Mouse (Mus musculus): ENCODE measurements around the gene Ssr1.

Gene Ssr1

DNA sequence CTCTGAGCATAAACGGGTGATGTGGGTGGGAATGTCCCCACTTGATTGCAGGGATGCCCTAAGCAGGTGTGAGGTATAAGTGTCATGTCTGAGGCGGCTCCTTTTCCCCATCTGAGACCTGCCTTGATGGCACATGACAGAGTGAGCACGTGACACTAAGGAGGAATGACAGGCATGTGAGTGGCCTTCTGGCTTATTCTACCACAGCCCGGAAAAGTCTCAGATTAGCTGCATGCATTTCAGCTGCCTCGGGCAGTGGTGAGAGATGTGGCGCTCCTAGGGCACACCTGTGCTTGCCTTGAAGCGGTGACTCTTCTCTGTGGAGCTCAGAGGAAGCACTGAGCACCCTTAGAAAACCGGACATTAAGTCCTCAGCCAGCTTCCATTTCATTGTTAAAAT lies 48.6 kb downstream of the Ssr1 start:
- no peak for DNase-seq (ENCODE audit: low spot score in 2 of 2)

DNA sequence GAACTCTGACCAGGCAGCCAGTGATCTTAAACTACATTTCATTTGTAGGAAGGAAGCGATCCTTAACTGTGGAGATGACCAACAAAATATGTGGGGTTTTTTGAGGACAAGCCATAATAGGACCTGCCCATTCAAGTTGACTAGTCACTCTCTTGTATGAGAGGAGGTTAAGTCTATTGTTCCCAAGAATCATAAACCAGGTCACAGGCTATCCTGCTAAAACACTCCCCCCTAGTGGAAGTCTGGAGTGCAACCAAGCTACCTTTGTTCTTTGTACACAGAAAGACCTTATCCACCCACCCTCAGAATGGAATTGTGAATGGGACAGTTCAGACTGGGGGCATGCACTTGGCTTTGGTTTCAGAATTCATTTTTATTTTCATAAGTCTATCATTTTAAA lies 49.7 kb downstream of the Ssr1 start:
- DNase-seq (ENCODE audit: low spot score in 2 of 2), result no peak

DNA sequence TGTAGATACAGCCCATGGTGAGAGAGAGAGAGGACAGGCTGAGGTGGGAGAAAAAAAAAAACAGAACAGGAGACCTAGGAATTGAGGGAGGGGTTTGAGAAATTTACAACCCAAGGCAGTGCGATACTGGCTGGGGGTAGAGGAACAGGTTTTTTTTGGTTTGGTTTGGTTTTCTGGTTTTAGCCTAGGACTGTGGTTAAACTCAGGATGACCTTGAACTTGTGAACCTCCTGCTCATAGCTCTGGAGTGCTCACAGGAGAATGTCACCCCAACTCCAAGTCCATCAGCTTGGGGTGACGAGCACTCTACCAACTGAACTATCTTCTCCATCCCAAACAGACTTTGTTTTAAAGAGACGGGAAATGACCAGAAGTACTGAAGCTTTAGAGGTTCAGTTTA lies 50.6 kb downstream of the Ssr1 start:
- no peak for DNase-seq (ENCODE audit: low spot score in 2 of 2)

DNA sequence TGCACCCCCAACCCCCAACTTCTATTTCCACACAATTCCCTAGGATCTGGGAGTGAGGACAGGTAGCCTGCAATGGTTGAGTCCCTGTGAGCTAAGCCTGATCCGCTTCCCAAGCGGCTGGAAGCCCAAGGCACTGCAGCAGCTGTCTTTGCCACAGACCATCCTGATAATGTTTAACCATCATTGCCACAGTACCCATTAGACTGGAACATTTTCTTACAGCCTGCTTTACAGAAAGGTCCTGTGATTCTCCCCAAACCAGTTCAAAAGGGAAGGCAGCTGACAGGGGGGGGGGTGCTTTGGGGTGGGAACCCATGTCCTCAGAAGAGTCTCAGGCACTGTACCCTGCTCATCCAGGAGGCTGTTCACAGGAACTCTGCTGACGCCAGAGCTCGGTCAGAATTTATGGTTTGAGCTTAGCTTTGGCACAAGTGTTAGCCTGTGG lies 51.1 kb downstream of the Ssr1 start:
- no peak for DNase-seq (ENCODE audit: low spot score in 2 of 2)

DNA sequence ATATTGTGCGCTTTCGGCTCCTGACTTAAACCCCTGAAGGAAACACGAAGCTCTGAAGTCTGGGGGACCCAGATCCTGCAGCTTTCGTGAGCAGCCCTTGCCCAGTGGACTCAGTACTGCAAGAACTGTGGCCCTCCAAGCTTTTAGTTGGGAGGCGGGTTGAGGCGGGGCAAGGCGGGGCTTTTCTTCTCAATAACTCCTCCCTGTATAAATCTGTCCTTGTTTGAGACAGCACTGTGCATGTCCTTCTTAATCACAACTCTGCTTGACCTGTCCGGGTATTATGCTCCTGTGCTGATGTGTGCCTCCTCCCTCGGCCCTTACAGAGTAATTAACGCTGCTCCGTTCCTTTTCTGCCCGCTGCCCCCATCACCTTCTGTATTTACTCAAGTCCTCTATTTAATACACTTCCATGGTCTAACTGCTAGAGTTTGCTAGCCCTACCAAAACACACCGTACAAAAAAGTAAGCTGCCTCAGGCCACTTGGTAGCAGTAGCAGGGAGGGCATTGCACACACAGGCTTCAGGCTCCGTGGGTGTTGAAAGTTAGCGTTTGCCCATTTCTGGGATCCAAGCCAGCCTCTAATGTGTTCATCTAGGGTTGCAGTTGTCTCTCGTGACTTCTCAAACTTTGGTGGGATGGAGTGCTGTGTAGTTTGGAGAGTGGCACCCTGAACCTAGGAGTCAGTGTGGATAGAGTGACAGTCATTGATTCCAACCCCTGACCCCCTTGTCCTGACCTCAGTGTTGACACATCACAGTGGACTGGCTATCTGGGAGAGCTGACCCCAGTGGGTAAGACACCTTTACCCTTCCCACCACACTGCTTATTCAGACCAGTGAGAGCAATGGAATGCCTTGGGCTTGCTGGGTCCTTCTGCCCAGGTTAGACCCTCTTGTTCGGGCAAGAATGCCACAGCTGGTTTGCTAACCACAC lies 51.8 kb downstream of the Ssr1 start:
- DNase-seq (ENCODE audit: low spot score in 2 of 2), result no peak

DNA sequence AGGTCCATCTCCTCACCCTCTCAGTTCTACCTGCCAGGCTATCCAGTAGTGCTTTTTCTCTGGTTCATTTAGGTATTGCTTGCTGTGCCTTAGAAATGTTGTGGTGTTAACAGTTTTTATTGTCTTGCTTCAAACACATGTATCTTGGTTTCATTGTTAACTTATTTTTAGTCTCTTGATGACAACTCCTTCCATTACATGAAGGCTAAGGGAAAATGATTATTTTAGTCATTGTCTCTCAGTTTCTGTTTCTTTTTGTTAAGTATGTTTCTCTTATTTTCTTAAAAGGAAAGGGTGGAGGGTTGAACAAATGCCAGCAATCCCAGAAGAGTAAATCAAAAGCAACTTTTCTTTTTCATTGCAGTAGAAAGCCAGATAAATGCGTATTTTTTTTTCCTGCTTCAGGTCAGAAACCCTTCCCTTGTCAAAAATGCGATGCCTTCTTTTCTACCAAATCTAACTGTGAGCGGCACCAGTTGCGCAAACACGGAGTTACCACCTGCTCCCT lies 52.8 kb downstream of the Ssr1 start:
- DNase-seq (ENCODE audit: low spot score in 2 of 2), result no peak

DNA sequence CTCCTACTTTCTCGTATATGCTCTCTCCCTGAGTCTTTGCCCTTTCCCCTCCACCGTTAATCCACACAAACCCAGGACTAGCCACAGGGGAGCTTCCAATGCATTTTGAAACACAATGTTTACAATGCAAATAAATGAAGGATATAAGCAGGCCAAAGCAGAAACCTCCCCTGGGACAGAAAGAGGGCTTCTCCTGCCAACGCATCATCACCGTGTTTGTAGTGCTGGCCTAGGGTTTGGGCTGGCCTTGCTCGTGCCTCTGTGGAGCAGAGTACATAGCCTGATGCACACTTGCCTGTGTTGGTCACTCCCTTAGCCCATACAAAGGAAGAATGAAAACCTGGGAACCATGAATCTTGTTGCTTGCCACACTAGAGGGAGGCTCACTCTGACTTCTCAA lies 53.4 kb downstream of the Ssr1 start:
- DNase-seq (ENCODE audit: low spot score in 2 of 2), result no peak

DNA sequence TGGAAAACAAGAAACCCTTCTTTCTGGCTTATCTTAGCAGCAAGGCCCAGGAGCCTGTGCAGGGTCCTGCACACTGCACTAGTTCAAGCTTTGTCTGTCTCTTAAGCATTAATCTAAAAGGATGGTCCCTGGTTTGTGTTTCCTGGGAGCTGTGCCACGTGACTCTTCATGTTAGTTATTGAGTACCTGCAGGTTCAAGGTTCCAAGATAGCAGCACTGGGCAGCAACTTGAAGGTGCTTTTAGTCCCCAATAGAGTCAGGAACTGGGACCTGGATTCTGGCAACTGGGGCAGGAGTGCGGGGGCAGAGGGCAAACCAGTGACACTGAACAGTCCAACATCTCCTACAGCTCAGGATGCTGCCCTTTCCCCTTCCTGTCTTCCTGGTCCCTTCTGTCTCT lies 53.9 kb downstream of the Ssr1 start:
- no peak for DNase-seq (ENCODE audit: low spot score in 2 of 2)

DNA sequence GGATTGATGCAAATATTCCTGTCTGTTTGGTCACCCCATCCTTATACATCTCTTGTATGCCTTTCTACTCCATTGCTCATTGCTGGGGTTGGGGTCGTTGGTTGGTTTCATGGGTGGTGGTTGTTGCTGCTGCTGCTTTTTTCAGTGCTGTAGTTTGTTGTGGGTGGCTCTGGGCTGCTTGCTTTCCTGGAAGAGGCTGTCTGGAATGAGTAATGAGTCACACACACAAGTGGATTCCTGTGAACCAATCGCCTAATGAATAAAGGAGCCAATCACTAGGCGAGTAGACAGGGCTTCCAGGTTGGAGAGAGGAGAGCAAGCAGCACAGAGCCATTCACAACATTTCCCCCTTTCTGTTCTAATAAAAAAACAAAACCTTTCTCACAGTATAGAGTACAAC lies 57.7 kb downstream of the Ssr1 start:
- no peak for DNase-seq (ENCODE audit: low spot score in 2 of 2)

DNA sequence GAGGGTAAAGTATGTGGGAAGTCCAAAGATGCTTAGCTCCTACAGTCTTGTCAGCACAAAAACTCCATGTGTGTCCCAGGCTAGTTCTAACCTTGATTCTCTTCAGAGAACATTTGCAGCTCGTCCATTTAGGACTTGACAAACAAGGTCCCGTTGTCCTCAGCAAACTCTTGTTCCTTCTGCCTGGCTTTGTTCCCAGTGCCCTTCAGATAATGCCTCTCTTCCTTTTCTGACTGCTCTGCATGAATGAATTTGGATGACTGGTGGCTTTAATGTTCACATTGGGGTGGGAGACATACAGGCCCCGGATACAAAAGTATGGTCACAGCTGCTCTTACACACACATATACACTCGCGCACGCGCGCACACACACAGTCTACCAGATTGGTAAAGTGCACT lies 59.1 kb downstream of the Ssr1 start:
- DNase-seq (ENCODE audit: low spot score in 2 of 2), result no peak

DNA sequence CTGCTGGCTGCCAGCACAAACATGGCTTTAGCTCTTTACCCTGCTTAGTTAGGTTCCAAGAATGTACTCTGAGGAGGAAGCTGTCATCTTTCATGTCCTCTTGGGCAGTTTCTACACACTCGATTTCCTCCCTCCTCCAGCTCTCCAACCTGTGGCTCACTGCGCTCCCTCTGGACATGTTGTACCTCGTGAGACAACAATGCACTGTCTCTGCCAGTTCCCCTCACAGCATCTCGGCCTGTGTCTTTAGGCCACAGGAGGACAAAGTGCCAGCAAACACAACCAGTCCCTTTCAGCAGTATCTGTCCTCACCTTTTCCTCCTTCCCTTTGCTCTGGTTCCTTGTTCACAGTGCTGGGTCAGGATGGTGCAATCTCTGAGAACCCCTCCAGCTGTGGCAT lies 59.9 kb downstream of the Ssr1 start:
- DNase-seq (ENCODE audit: low spot score in 2 of 2), result no peak

DNA sequence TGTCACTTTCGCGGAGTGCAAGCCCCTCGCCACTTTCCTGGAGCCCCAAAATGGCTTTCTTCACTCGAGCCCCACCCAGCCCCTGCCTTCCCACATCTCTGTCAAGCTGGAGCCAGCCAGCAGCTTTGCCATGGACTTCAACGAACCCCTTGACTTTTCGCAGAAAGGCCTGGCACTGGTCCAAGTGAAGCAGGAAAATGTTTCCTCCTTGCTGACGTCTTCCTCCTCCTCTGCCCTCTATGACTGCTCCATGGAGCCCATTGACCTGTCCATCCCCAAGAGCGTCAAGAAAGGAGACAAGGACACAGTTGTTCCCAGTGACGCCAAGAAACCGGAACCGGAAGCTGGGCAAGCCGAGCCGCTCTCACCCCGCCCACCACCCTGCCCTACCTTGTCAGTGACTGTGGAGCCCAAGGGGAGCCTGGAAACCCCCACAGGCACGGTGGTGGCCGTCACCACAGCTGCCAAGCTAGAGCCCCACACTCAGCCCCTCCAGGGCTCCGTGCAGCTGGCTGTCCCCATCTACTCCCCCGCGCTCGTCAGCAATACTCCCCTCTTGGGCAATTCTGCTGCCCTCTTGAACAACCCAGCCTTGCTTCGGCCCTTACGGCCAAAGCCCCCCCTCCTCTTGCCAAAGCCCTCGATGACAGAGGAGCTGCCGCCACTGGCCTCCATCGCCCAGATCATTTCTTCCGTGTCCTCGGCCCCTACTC lies 62.7 kb downstream of the Ssr1 start:
- DNase-seq (ENCODE audit: low spot score in 2 of 2), result no peak

DNA sequence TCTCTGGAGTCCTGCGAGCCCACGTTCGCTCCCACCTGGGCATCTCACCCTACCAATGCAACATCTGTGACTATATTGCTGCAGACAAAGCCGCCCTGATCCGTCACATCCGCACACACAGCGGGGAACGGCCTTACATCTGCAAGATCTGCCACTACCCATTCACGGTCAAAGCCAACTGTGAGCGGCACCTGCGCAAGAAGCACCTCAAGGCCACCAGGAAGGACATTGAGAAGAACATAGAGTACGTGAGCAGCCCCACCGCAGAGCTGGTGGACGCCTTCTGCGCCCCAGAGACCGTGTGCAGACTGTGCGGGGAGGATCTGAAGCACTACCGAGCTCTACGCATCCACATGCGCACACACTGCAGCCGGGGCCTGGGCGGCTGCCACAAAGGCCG lies 63.4 kb downstream of the Ssr1 start:
- DNase-seq (ENCODE audit: low spot score in 2 of 2), result no peak

DNA sequence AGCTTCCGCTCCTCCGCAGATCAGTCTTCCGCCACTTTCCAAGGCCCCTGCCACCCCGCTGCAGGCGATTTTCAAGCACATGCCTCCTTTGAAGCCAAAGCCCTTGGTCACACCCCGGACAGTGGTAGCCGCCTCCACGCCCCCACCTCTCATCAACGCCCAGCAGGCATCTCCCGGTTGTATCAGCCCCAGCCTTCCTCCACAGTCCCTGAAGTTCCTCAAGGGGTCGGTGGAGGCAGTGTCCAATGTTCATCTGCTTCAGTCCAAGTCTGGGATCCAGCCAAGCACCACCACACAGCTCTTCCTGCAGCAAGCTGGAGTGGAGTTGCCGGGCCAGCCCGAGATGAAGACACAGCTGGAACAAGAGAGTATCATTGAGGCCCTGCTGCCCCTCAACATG lies 63.9 kb downstream of the Ssr1 start:
- DNase-seq (ENCODE audit: low spot score in 2 of 2), result no peak

DNA sequence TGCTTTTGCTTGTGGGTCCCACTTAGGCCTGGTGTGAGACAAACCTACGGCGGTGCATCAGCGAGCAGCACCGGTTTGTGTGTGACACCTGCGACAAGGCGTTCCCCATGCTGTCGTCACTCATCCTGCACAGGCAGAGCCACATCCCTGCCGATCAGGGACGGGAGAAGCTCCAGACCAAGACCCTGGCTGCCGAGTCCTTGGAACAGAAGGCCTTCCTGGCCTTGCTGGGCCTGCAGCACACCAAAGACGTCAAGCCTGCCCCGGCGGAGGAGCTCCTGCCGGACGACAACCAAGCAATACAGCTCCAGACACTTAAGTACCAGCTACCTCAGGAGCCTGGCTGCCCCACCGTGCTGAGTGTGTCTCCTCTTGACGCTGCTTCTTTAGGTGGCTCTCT lies 64.5 kb downstream of the Ssr1 start:
- DNase-seq (ENCODE audit: low spot score in 2 of 2), result no peak

DNA sequence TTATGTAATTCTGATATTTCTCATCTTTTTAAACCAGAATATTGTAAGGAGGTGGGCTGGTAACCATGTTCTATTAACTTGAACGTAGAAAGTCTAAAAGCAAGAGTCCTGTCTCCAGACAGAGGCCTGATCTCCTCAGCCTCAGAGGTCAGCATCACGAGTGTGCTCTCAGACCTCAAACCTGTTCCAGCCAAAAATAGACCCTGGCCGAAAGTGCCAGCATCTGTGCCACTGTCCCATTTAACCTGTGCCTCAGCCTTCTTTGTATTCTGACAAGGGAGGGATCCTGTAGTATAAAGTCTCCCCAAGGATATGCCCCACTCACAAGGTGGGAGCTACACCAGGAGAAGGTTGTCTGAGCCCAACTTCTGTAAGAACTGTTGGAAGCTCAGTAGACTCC lies 67.6 kb downstream of the Ssr1 start:
- no peak for DNase-seq (ENCODE audit: low spot score in 2 of 2)

DNA sequence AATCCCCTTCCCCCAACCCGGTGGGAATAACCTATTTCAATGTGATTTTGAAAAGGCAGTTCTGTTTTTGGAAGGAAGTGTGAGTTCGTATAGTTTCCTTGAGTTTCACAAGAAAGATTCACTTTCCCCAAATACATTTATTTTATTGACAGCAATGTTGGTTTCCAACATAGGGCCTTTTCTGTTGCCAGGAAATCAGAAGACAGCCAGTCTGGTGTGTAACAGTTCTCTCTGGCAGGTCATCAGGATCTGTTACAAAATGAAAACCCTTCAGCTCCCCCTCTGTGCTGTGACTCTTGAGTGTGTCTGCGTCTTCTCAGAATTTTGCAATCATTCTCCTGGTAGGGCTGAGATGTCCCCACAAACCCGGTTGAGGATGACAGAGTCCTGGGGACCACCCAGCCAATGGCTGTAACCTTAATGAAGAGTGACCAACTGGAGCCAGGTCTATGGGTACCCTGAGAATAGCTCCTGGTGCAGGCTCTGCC lies 69.5 kb downstream of the Ssr1 start:
- no peak for DNase-seq (ENCODE audit: low spot score in 2 of 2)

DNA sequence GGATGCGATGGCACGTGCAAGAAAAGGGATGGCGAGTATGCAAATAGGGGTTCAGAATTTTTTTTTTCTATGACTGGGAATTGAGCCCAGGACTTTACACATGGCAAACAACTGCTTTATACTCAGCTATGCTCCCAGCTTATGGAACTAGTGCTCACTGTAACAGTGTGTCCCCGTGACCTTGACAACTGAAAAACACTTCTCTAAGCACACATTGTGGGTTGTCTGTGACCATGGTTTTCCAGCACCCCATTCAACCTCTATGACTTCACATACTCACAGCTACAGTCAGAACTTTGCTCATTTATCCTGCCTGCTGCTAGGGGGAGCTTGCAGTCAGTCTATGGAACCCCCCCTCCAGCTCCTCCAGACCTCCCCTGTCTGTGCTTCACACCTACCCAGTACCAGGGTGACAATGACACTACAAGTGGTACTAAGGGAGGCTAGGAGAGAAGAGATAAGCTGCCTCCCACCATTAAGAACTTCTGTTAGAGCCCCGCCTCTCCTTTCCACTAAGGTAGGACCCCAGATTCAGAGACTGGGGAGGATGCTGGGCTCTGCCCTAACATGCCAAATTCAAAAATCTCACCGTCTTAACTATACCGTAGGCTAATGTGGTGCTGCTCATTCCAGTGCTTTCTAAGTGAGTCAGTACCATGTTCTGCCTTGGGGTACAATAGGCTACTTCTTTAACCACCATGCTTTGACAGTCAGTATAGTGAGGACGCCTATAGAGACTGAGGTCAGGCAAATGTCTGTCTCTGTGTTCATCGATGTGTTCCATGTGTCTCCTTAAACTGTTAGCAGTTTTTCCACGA lies 70.2 kb downstream of the Ssr1 start:
- no peak for DNase-seq (ENCODE audit: low spot score in 2 of 2)

DNA sequence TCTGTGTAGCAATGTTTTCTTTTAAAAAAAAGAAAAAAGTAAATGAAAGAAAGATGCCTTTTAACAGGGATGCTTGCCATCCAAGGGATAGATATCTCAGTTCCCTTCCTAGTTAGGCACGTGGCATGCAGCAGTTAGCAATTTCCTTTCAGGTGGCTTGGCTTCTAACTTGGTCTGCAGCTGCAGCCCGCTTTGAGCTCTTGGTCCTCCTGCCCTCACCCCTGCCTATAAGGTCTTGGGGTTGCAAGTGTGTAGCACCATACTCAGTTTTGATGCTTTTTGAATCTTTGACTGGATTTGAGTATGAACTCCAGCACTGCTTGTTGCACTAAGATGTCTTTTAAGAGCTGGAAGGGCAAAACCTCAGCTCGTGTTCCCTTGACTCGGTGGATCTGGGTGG lies 70.9 kb downstream of the Ssr1 start:
- DNase-seq (ENCODE audit: low spot score in 2 of 2), result no peak

DNA sequence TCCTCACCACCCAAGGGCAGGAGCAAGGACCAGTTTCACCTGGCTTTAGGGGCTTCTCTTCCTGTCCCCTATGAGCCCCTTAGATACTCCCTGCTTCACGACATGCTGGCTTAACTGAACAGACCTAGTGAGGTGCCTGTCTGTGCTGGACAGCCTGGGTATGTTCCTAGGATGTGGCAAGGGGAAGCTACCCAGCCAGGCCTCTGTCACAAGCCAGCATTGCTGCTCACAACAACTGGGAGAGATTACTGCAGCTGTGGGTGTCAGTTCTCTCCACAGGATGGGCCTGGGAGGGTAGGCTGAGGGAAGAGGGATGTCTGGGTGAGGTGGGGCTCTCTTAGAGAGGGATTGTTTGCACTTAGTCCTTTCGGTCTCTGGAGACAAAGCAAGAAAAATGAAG lies 73.3 kb downstream of the Ssr1 start:
- DNase-seq (ENCODE audit: low spot score in 2 of 2), result no peak

DNA sequence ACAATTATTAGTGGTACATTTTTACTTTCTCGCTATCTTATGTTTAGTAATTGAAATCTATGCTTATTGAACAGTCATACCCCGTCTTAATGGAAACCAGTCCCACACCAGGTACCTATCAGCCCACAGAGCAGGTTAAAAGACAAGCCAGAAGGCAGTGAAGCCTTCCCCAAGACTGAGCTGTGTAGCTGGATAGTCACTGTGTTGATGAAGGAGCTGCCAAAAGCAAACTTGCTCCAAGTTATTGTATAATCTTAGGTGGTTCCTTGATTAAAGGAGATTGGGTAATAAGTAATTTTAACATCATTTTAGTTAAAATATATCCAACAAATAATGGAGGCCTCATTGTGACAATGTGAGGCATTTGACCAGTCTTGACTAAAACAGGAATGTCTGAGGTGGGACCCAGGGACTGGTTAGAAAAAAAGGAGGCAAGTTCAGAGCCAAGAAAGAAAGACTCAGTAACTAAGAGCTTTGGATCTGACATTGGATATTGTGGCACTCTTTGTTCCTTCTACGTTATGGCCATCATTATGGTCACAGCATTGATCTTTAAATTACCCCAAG lies 74.2 kb downstream of the Ssr1 start:
- DNase-seq (ENCODE audit: low spot score in 2 of 2), result no peak
